Mouse (Mus musculus): Measurements from ENCODE around the gene Ap3m1. TPM values are rescaled to one million over a fixed set of nuclear protein-coding genes. Genes with fewer than 3 reads are reported as not detected.
"Not testable (repeated sequence)": the region's sequence is repeated elsewhere in the genome, so short reads cannot be mapped to it uniquely, and the experiment has no call there.

Ap3m1 gene
- 92.4 and 94.5 TPM in 2 replicates for polyA plus RNA-seq (2015; fragmentation: Nextera tagmentation; extraction: Ambion mirVana)

- no peaks in the 10 kb centered on the region for H3K36me3 ChIP-seq
- peak within 1 kb of the TSS; percentile 94 for H3K27ac ChIP-seq
- WGBS = under 1% methylated on average over 41 of the region's 48 CpGs
- peak within 1 kb of the TSS; percentile 90 for H3K4me3 ChIP-seq
- H3K4me2 ChIP-seq = peak within 1 kb of the TSS; percentile 70
- peak; percentile 99 for ATAC-seq (ENCODE audit: low FRiP score)
- H3K9ac ChIP-seq = peak within 1 kb of the TSS; percentile 91
- no peaks in the 10 kb centered on the region for H3K9me3 ChIP-seq
- H3K27me3 ChIP-seq = no peaks in the 10 kb centered on the region
- H3K4me1 ChIP-seq (replicated peaks) = peaks cover 15% of the 10 kb centered on the region
Measured at GRCm38 (mm10) chr14:21052112-21052780, at the start of gene Ap3m1, which contains the start of gene Adk. Gene Ap3m1 (minus strand): TSS chr14:21052508. Gene Adk (plus strand): TSS chr14:21052574.

GRCm38 (mm10) chr14:21101562-21101961 is 49.3 kb upstream of the Ap3m1 start:
- H3K27ac ChIP-seq = no peak overlapping the region
- no peak overlapping the region for H3K9ac ChIP-seq
- no peaks in the 10 kb centered on the region for H3K36me3 ChIP-seq
- WGBS = 70% methylated on average over 7 of the region's 7 CpGs
- H3K27me3 ChIP-seq = no peaks in the 10 kb centered on the region
- no peak overlapping the region for H3K4me3 ChIP-seq
- ATAC-seq (ENCODE audit: low FRiP score) = no peak
- H3K4me2 ChIP-seq = no peak overlapping the region
- no peaks in the 10 kb centered on the region for H3K9me3 ChIP-seq
- H3K4me1 ChIP-seq (replicated peaks) = no peaks in the 10 kb centered on the region

GRCm38 (mm10) chr14:21100876-21101275 is 48.6 kb upstream of the Ap3m1 start:
- ATAC-seq (ENCODE audit: low FRiP score) = no peak
- no peaks in the 10 kb centered on the region for H3K36me3 ChIP-seq

GRCm38 (mm10) chr14:21099371-21099770 is 47.1 kb upstream of the Ap3m1 start:
- Histone ChIP-seq H3K4me3 (no peak overlapping the region), H3K27ac (no peak overlapping the region), H3K9ac (no peak overlapping the region), H3K36me3 (no peaks in the 10 kb centered on the region), H3K9me3 (no peaks in the 10 kb centered on the region), H3K4me1 (replicated peaks) (no peaks in the 10 kb centered on the region), H3K27me3 (no peaks in the 10 kb centered on the region), H3K4me2 (no peak overlapping the region)
- WGBS = 74% methylated on average over 7 of the region's 7 CpGs
- ATAC-seq (ENCODE audit: low FRiP score) = no peak

More at GRCm38 (mm10) chr14:21100876-21101275, 48.6 kb upstream of the Ap3m1 start:
- H3K4me3 ChIP-seq = no peak overlapping the region
- H3K27ac ChIP-seq = no peak overlapping the region
- no peak overlapping the region for H3K4me2 ChIP-seq
- H3K9ac ChIP-seq = no peak overlapping the region
- no peaks in the 10 kb centered on the region for H3K9me3 ChIP-seq
- no peaks in the 10 kb centered on the region for H3K4me1 ChIP-seq (replicated peaks)
- WGBS = 83% methylated on average over 2 of the region's 2 CpGs
- H3K27me3 ChIP-seq = no peaks in the 10 kb centered on the region

- Histone ChIP-seq H3K4me2 (no peak overlapping the region), H3K9ac (no peak overlapping the region), H3K4me1 (replicated peaks) (no peaks in the 10 kb centered on the region), H3K27ac (no peak overlapping the region), H3K9me3 (no peaks in the 10 kb centered on the region), H3K36me3 (no peaks in the 10 kb centered on the region), H3K27me3 (no peaks in the 10 kb centered on the region), H3K4me3 (no peak overlapping the region)
- WGBS = 85% methylated on average over 4 of the region's 4 CpGs
- ATAC-seq (ENCODE audit: low FRiP score) = no peak
Measured at GRCm38 (mm10) chr14:21096689-21097088, 44.4 kb upstream of the Ap3m1 start.

- ATAC-seq (ENCODE audit: low FRiP score) = no peak
- Histone ChIP-seq H3K9ac (no peak overlapping the region), H3K27me3 (no peaks in the 10 kb centered on the region), H3K4me2 (no peak overlapping the region), H3K4me3 (no peak overlapping the region), H3K27ac (no peak overlapping the region), H3K9me3 (no peaks in the 10 kb centered on the region), H3K36me3 (no peaks in the 10 kb centered on the region), H3K4me1 (replicated peaks) (no peaks in the 10 kb centered on the region)
Measured at GRCm38 (mm10) chr14:21096279-21096678, 44.0 kb upstream of the Ap3m1 start.

- ATAC-seq (ENCODE audit: low FRiP score); H3K4me1 ChIP-seq (replicated peaks); H3K4me3 ChIP-seq; H3K4me2 ChIP-seq; H3K27me3 ChIP-seq; H3K36me3 ChIP-seq; H3K27ac ChIP-seq; H3K9ac ChIP-seq; H3K9me3 ChIP-seq: not testable (repeated sequence)
Measured at GRCm38 (mm10) chr14:21094161-21094560, 41.9 kb upstream of the Ap3m1 start.

GRCm38 (mm10) chr14:21090930-21091486 is 38.7 kb upstream of the Ap3m1 start:
- H3K9me3 ChIP-seq = no peaks in the 10 kb centered on the region
- ATAC-seq (ENCODE audit: low FRiP score) = no peak
- no peaks in the 10 kb centered on the region for H3K36me3 ChIP-seq
- H3K9ac ChIP-seq = no peak overlapping the region
- H3K4me1 ChIP-seq (replicated peaks) = peaks cover 13% of the 10 kb centered on the region
- no peak overlapping the region for H3K4me2 ChIP-seq
- WGBS = 94% methylated on average over 3 of the region's 3 CpGs
- H3K4me3 ChIP-seq = no peak overlapping the region
- H3K27ac ChIP-seq = no peak overlapping the region
- no peaks in the 10 kb centered on the region for H3K27me3 ChIP-seq

- Histone ChIP-seq H3K4me3 (no peak overlapping the region), H3K4me1 (replicated peaks) (peaks cover 13% of the 10 kb centered on the region), H3K27ac (no peak overlapping the region), H3K4me2 (no peak overlapping the region), H3K9me3 (no peaks in the 10 kb centered on the region), H3K9ac (no peak overlapping the region), H3K27me3 (no peaks in the 10 kb centered on the region), H3K36me3 (no peaks in the 10 kb centered on the region)
- ATAC-seq (ENCODE audit: low FRiP score) = no peak
- 86% methylated on average over 3 of the region's 3 CpGs for WGBS
Measured at GRCm38 (mm10) chr14:21090400-21090799, 38.1 kb upstream of the Ap3m1 start.

GRCm38 (mm10) chr14:21088731-21089130 is 36.4 kb upstream of the Ap3m1 start:
- WGBS = 53% methylated on average over 3 of the region's 3 CpGs
- Histone ChIP-seq H3K4me2 (no peak overlapping the region), H3K9ac (no peak overlapping the region), H3K4me1 (replicated peaks) (peaks cover 13% of the 10 kb centered on the region), H3K9me3 (no peaks in the 10 kb centered on the region), H3K27me3 (no peaks in the 10 kb centered on the region), H3K4me3 (no peak overlapping the region), H3K36me3 (no peaks in the 10 kb centered on the region), H3K27ac (no peak overlapping the region)
- no peak for ATAC-seq (ENCODE audit: low FRiP score)

GRCm38 (mm10) chr14:21087390-21088060 is 35.2 kb upstream of the Ap3m1 start:
- no peak overlapping the region for H3K9ac ChIP-seq

GRCm38 (mm10) chr14:21086827-21087351 is 34.6 kb upstream of the Ap3m1 start:
- H3K9me3 ChIP-seq = no peaks in the 10 kb centered on the region
- H3K36me3 ChIP-seq = no peaks in the 10 kb centered on the region
- H3K4me1 ChIP-seq (replicated peaks) = peaks cover 13% of the 10 kb centered on the region
- H3K27me3 ChIP-seq = no peaks in the 10 kb centered on the region
- no peak overlapping the region for H3K4me2 ChIP-seq
- H3K27ac ChIP-seq = 0 out of 2 replicates have a peak overlapping the region, but pooled peaks have one; percentile 18
- no peak overlapping the region for H3K9ac ChIP-seq
- no peak for ATAC-seq (ENCODE audit: low FRiP score)
- no peak overlapping the region for H3K4me3 ChIP-seq
- WGBS = 69% methylated on average over 7 of the region's 7 CpGs

More at GRCm38 (mm10) chr14:21087390-21088060, 35.2 kb upstream of the Ap3m1 start:
- 66% methylated on average over 4 of the region's 4 CpGs for WGBS
- Histone ChIP-seq H3K36me3 (no peaks in the 10 kb centered on the region), H3K27me3 (no peaks in the 10 kb centered on the region), H3K4me2 (no peak overlapping the region), H3K4me1 (replicated peaks) (peaks cover 13% of the 10 kb centered on the region), H3K9me3 (no peaks in the 10 kb centered on the region), H3K4me3 (no peak overlapping the region), H3K27ac (peak overlapping the region; percentile 18; the same call in 1 of the 2 replicates)
- no peak for ATAC-seq (ENCODE audit: low FRiP score)
